ENCODE assay signal across 22 mouse cellular contexts in the genomic region with DNA sequence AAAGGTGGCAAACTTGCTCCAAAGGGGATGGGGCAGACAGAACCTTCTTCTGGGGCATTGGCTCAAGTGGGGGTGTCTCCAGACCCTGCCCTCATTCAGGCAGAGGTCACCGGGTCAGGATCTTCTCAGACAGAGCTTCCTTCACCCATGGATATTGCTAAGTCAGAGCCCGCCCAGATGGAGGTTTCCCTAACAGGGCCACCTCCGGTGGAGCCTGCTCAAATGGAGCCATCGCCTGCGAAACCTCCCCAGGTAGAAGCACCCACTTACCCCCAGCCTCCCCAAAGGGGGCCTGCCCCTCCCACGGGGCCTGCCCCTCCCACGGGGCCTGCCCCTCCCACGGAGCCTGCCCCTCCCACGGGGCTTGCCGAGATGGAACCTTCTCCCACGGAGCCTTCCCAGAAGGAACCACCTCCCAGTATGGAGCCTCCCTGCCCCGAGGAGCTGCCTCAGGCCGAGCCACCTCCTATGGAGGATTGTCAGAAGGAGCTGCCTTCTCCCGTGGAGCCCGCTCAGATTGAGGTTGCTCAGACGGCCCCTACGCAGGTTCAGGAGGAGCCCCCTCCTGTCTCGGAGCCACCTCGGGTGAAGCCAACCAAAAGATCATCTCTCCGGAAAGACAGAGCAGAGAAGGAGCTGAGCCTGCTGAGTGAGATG. TPM values are rescaled to one million over a fixed set of nuclear protein-coding genes. Genes with fewer than 3 reads are reported as not detected.
DNase-seq lines count a peak whose midpoint lies in the region; ATAC-seq and TF ChIP-seq lines count a peak whose summit lies in the region.
"Had no signal": no experiment of that assay in that cellular context is flagged by ENCODE, and none has a peak within 500 bp of the region (broad histone marks: within the 10 kb centered on the region; RNA-seq: fewer than 3 reads in every experiment).

No protein-coding gene starts in this region.

- 0 out of 2 replicates have a peak overlapping the region, but pooled peaks have one; percentile 20 for H3K27ac ChIP-seq in hindbrain, postnatal 0 days
- no peak overlapping the region for H3K27ac ChIP-seq in hindbrain, embryonic 12.5 days
- no peak overlapping the region for H3K27ac ChIP-seq in lung, embryonic 14.5 days (ENCODE audit: low read depth)
- H3K27ac ChIP-seq: embryonic facial prominence, embryonic 12.5 days; forebrain, embryonic 12.5 days; hindbrain, embryonic 13.5 days; layer of hippocampus, adult 2 months had no signal

- no peak for TF ChIP-seq CTCF in hindbrain, postnatal 0 days (IDR thresholded peaks at IDR 0.05; ENCODE audit: low read depth)
- no peak for TF ChIP-seq CTCF in lung, embryonic 14.5 days (IDR thresholded peaks at IDR 0.05; ENCODE audit: low read depth)

- H3K9me3 ChIP-seq in hindbrain, postnatal 0 days (ENCODE audit: low read length): no peaks in the 10 kb centered on the region
- no peaks in the 10 kb centered on the region for H3K9me3 ChIP-seq in hindbrain, embryonic 12.5 days (replicated peaks)
- no peaks in the 10 kb centered on the region for H3K9me3 ChIP-seq in lung, embryonic 14.5 days (ENCODE audit: low read depth, low read length)
- H3K9me3 ChIP-seq: embryonic facial prominence, embryonic 12.5 days; forebrain, embryonic 12.5 days; hindbrain, embryonic 13.5 days had no signal

- ATAC-seq in hindbrain, postnatal 0 days: peak; percentile 54; the same call in 1 of the 2 replicates
- no peak; the same call in 1 of the 2 replicates for ATAC-seq in hindbrain, embryonic 12.5 days (ENCODE audit: low FRiP score)
- ATAC-seq in lung, embryonic 14.5 days (ENCODE audit: insufficient read depth): 0 out of 2 replicates have a peak, but pooled peaks have one; percentile 28
- ATAC-seq: CD4-positive, CD25-positive, alpha-beta regulatory T cell, adult 4 months; inflammation-experienced regulatory T-cells, adult 6 months had no signal

- WGBS in hindbrain, postnatal 0 days: 73% methylated on average over 20 of the region's 20 CpGs
- WGBS in hindbrain, embryonic 12.5 days: 87% methylated on average over 20 of the region's 20 CpGs
- 84% methylated on average over 20 of the region's 20 CpGs for WGBS in lung, embryonic 14.5 days

- H3K4me3 ChIP-seq in hindbrain, postnatal 0 days (ENCODE audit: low read length): peak overlapping the region; percentile 11; the same call in 1 of the 2 replicates
- H3K4me3 ChIP-seq in hindbrain, embryonic 12.5 days: no peak overlapping the region
- H3K4me3 ChIP-seq in lung, embryonic 14.5 days (ENCODE audit: low read depth, low read length): no peak overlapping the region
- H3K4me3 ChIP-seq: embryonic facial prominence, embryonic 12.5 days; erythroblast, embryonic 14.5 days; forebrain, embryonic 12.5 days; hindbrain, embryonic 13.5 days; layer of hippocampus, adult 2 months had no signal

- H3K4me2 ChIP-seq in hindbrain, postnatal 0 days (ENCODE audit: low read depth, low read length): peak overlapping the region; percentile 28; the same call in 1 of the 2 replicates
- H3K4me2 ChIP-seq in hindbrain, embryonic 12.5 days (replicated peaks): no peak overlapping the region
- no peak overlapping the region for H3K4me2 ChIP-seq in lung, embryonic 14.5 days
- H3K4me2 ChIP-seq: embryonic facial prominence, embryonic 12.5 days; forebrain, embryonic 12.5 days; hindbrain, embryonic 13.5 days had no signal

- no peaks in the 10 kb centered on the region for H3K27me3 ChIP-seq in hindbrain, postnatal 0 days (ENCODE audit: insufficient read depth, low read length)
- H3K27me3 ChIP-seq in hindbrain, embryonic 12.5 days: no peaks in the 10 kb centered on the region
- H3K27me3 ChIP-seq in lung, embryonic 14.5 days (ENCODE audit: insufficient read depth, low read length): no peaks in the 10 kb centered on the region
- H3K27me3 ChIP-seq: embryonic facial prominence, embryonic 12.5 days; forebrain, embryonic 12.5 days; hindbrain, embryonic 13.5 days had no signal

- H3K9ac ChIP-seq in hindbrain, postnatal 0 days (replicated peaks; ENCODE audit: low read length): 0 out of 2 replicates have a peak overlapping the region, but pooled peaks have one; percentile 35
- no peak overlapping the region for H3K9ac ChIP-seq in hindbrain, embryonic 12.5 days
- no peak overlapping the region for H3K9ac ChIP-seq in lung, embryonic 14.5 days
- H3K9ac ChIP-seq: embryonic facial prominence, embryonic 12.5 days; forebrain, embryonic 12.5 days; hindbrain, embryonic 13.5 days had no signal

- peaks cover 16% of the 10 kb centered on the region; the same call in 1 of the 2 replicates for H3K36me3 ChIP-seq in hindbrain, postnatal 0 days (ENCODE audit: insufficient read depth, low read length)
- peaks cover 43% of the 10 kb centered on the region for H3K36me3 ChIP-seq in hindbrain, embryonic 12.5 days
- H3K36me3 ChIP-seq in lung, embryonic 14.5 days (ENCODE audit: insufficient read depth): peaks cover 87% of the 10 kb centered on the region

- H3K4me1 ChIP-seq in hindbrain, postnatal 0 days (ENCODE audit: insufficient read depth, low read length): no peaks in the 10 kb centered on the region
- no peaks in the 10 kb centered on the region for H3K4me1 ChIP-seq in hindbrain, embryonic 12.5 days
- H3K4me1 ChIP-seq in lung, embryonic 14.5 days (ENCODE audit: insufficient read depth): no peaks in the 10 kb centered on the region
- H3K4me1 ChIP-seq: embryonic facial prominence, embryonic 12.5 days; forebrain, embryonic 12.5 days; hindbrain, embryonic 13.5 days had no signal

- DNase-seq in cerebellum, adult 18-20 months: peak; percentile 10 to 11
- no peak for DNase-seq in cerebellum, adult 11 months
- no peak for DNase-seq in hindbrain, postnatal 0 days (ENCODE audit: low spot score)
- no peak for DNase-seq in lung, embryonic 14.5 days
- DNase-seq in lung, adult 18-20 months: no peak
- DNase-seq in ZHBTc4 (ENCODE audit: low read depth, low spot score): peak; percentile 62
- no peak for DNase-seq in layer of hippocampus, adult 9-10 months (ENCODE audit: low spot score)
- DNase-seq: adrenal gland, postnatal 14 days; gastrocnemius, postnatal 36 days; kidney, adult 2 months; layer of hippocampus, postnatal 36 days; midbrain, embryonic 14.5 days; thymus, adult 18-20 months; thymus, postnatal 36 days had no signal

RNA-seq across cellular contexts. Expression of a gene that starts 16.4 kb away (rescaled TPM):
- 9.0 and 9.1 TPM in 2 replicates for total RNA-seq in hindbrain, postnatal 0 days (2014; rRNA removed)
- 4.1 and 4.4 TPM in 2 replicates for polyA plus RNA-seq in hindbrain, postnatal 0 days (2015; fragmentation: Nextera tagmentation; extraction: Ambion mirVana)
- polyA plus RNA-seq in hindbrain, embryonic 12.5 days (2016; fragmentation: Nextera tagmentation; extraction: Ambion mirVana): 27.9 and 28.7 TPM in 2 replicates
- 42.6 and 43.5 TPM in 2 replicates for polyA plus RNA-seq in lung, embryonic 14.5 days (2014; fragmentation: Nextera tagmentation; extraction: Ambion mirVana)

RNA-seq across cellular contexts. Expression of a gene that starts 28.2 kb away (rescaled TPM):
- total RNA-seq in hindbrain, postnatal 0 days (2014; rRNA removed): 16.3 and 18.7 TPM in 2 replicates
- polyA plus RNA-seq in hindbrain, postnatal 0 days (2015; fragmentation: Nextera tagmentation; extraction: Ambion mirVana): 33.3 and 34.7 TPM in 2 replicates
- polyA plus RNA-seq in hindbrain, embryonic 12.5 days (2016; fragmentation: Nextera tagmentation; extraction: Ambion mirVana): 32.8 and 35.5 TPM in 2 replicates
- polyA plus RNA-seq in lung, embryonic 14.5 days (2014; fragmentation: Nextera tagmentation; extraction: Ambion mirVana): 27.4 and 29.8 TPM in 2 replicates

RNA-seq across cellular contexts. Expression of a gene that starts 28.3 kb away (rescaled TPM):
- total RNA-seq in hindbrain, postnatal 0 days (2014; rRNA removed): 46.4 and 61.0 TPM in 2 replicates
- 48.8 and 50.9 TPM in 2 replicates for polyA plus RNA-seq in hindbrain, postnatal 0 days (2015; fragmentation: Nextera tagmentation; extraction: Ambion mirVana)
- 80.1 and 87.0 TPM in 2 replicates for polyA plus RNA-seq in hindbrain, embryonic 12.5 days (2016; fragmentation: Nextera tagmentation; extraction: Ambion mirVana)
- polyA plus RNA-seq in lung, embryonic 14.5 days (2014; fragmentation: Nextera tagmentation; extraction: Ambion mirVana): 73.2 and 74.6 TPM in 2 replicates

Comparison
In these comparisons a context has a peak if more than half of its experiments do, and no peak if none do; other contexts are left out.
1. DNase-seq: peak in cerebellum, adult 18-20 months (2 of 2) and ZHBTc4 (single experiment); none in cerebellum, adult 11 months (single experiment), hindbrain, postnatal 0 days (single experiment), lung, embryonic 14.5 days (single experiment), lung, adult 18-20 months (0 of 2) and layer of hippocampus, adult 9-10 months (single experiment).